Mouse (Mus musculus) ES-CJ7 (cell line): Measurements from ENCODE around the gene Cbx4.

Experiments used
- DNase-seq: peaks from one replicate; pipeline ENCODE4 v3.0.0; 2011; ENCODE audit warnings: low read depth, low spot score

The Cbx4 gene

DNA sequence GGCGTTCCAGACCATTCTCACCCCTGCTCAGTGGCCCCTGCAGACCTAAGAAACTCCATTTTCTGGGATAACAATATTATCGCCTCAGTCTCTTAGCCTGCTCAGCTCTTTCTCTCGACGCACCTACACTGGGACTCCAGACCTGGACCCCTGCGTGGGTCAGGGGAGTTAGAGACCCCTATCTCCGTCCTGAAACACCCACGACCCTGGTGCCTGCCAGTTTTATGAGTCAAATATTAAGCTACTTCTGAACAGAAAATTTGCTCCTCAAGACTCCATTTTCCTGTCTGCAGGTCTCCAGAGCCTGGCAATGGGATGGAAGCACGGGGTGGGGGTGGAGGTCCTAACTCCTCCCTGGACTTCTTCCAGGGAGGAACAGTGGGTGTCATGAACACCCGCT is 28.7 kb downstream of the Cbx4 start:
- DNase-seq: no peak

DNA sequence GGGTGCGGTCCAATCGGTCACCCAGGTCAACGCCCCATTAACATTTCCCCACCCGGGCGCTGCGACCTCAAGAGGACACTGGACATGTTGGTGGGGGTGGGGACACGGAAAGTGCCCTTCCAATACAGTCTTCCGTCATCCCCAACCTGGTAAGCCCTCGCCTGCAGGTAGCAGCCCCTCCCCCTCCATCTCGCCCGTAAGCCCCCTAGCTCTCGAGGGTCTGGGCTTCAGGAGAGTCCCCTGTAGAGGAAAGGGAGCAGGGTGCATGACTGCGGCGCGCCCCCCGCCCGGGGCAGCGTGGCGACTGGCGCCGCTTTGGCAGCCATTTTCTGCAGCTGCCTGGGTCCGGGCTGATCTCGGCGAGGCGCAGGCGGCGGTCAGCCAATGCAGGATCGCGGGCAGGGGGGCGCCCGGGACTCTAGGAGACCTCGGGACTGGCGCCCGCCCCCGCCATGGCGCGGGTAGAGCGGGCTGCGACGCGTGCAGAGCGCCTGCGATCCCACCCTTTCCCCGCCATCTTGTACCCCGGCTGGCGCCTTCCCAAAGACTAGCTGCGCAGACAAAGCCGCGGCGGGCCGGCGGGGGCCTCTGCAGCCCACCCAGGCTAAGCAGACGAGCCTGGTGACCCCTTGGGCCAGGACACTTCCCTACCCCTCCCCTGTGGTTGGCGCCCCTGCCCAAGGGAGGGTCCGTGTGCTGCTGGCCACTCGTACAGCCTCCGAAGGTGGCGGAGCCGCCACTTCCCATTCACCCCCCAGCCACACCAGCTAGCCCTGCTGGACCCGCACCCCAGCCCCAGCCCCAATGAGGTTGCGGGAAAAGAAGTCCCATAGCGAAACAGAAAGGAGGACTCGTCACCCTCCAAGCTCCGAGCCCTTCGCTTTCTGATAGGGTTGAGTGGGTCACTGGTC is 29.5 kb downstream of the Cbx4 start:
- DNase-seq: peak; percentile 66

DNA sequence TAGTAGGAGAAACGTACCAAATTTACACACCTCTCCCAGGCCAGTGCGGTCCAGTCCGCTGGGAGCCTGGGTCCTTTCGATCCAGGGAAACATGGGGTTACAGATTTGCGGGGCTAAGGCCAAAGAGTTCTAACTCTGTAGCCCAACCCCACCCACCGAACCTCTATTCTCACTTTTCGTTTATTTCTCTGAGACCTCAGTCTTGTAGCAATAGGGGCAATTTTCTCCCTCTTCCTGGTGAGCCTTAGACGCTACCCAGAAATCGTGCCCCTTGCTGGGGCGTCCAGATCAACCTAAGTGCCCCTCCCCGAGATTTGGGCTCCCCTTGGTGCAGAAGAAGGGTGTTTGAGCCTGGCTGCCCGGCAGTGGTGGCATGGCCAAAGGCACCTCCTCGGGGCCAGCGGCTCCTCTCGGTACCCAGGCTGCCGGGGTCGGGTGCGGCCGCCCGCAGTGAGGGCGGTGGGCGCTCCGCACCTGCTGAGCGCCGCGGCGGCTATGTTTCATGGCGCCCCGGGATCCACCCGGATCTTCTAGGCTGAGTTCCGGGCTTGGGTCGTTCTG is 30.4 kb downstream of the Cbx4 start:
- DNase-seq: no peak

DNA sequence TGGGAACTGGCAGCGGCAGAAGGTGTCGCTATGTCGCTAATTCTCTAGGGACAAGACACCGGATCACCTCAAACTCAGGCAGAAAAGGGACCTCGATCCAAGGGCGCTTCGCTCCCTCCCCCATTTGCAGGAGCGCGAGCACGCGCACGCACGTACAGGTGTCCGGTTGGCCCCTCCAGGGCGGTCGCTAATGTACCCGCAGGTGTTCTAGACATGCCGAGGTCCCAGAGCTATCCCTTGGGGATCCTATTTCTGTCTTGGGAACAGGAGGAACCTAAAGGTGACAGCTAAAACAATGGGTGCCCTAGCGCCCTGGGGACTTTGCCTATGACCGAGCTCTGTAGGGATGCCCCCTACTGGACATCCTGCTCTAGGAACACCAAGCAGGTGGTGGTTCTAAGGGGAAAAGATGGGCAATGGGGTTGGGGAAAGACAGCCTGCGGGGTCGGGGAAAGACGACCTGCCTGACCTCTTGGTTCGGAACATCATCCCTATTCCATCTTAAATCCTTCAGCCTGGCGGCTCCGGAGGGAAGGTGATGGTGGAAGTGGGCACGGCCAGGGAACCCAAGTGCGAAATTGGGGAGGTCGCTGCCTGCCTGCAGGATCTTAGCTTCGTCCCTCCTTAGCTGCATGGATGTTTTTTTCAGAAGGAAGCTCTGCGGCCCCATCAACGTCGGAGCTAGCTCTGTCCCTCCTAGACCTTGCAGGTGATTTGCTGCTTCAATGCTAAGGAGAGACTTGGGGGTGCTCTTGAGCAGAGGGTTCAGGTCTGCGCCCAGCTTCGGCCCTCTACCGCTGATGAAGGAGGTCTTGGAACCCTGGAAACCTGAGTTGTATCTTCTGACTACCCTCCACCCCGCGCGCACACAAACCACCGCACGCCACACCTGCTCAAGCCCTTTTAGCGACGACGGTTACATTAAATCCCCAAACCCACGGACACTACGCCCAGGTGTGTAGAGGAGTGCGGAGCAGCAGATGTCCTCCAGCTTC is 31.4 kb downstream of the Cbx4 start:
- DNase-seq: peak; percentile 65

DNA sequence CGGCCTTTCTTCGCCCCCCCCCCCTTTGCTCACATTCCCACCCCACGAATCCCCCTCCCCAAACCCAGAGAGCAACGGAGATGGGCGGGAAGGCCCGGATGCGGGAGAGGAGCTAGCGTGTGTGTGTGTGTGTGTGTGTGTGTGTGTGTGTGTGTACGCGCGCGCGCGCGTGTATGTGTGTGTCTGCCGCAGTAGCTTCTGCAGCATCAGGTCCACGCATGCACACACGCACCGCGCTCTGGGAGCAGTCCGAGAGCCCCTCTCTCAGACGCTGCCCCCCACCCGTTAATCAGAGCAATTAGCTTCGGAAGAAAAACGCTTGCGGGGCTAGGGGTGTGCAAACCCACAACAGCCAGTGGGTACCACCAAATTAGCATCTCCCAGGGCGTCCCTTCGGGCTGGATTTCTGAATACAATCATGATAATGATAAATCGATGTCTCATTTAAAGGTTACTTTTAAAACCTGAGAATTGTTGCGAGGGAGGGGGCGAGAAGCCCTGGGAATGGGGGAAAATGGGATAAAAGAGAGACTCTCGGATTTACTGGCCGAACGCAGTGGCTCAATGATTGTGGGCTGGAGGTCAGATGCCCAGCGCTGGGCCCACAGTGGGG is 32.2 kb downstream of the Cbx4 start:
- peak; percentile 42 for DNase-seq

DNA sequence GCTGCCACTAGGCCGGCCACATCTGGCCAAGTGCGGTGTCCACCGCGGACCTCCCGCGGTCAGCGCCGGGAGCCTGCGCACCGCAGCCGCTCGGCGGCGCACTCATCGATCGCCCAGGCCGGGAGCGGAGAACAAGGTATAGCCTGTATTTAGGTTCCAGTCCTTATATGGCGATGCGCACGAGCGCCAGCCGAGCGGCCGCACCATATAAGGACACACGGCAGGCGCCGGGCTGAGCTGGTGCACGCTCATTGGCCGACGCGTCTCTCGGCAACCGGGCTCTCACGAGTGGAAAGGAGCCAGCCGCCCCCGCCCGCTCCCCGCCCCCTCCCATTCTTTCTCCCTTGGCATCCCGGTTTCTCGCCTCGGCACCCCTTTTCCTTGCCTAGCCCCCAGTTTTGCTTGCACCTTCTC is 32.8 kb downstream of the Cbx4 start:
- peak; percentile 96 for DNase-seq

DNA sequence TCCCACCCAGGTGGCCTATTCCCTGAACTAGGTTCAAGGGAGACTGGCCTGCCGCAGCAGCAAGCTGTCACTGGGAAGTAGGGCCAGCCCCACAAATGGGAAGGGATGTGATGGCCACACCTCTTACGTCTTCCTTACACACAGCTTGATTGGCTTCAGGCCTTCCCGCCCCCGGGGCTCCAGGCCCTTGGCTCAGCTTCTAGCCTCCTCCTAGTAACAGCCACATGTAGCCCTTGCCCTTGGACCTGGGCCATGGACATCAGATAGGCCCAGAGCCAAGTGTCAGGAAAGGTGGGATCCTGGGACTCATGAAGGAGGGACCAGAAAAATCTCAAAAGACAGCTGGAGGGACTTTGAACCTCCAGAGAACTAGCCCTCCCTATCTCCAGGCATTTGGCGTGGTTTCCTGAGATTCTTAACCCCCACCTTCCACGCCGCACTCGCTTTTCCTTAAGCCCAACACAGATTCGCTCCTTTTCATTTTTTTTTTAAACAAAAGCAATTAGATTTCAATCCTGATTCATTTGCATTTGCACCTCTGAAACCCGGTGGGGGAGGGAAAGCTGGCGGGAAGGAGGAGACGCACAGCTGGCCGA is 33.3 kb downstream of the Cbx4 start:
- DNase-seq: peak; percentile 84

DNA sequence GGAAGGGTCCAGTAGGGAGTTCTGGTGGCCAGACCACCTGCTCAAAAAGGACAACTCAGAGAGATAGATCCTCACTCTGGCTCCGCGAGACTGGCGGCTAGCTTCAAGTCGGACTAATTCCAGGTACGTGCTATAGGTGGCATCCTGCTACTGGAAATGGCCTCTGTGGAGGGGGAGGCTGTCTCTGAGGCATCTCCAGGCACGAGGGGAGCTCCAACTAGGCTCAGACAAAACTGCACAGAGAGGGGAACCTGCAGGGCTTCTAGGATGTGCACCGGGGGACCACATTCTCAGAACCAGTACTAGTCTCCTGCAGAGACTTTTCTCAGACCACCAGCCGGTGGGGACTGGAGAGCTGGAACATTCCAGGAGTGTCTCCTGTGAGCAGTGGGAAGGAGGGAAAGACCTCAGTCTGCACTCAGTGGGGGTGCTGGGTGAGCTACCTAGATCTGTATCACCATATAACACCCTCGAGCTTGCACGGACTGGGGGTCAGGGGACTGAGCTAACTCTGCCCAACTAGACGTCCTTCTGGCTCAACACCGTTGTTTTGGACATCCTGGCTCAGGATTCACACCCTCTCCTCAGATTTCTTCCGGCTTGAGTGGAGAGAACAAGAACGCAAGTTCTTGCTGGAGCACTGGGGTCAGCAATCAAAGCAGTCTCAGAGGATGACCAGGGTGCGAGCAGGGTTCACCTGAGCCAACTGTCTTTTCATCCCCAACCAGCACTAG is 33.9 kb downstream of the Cbx4 start:
- DNase-seq: peak; percentile 73

DNA sequence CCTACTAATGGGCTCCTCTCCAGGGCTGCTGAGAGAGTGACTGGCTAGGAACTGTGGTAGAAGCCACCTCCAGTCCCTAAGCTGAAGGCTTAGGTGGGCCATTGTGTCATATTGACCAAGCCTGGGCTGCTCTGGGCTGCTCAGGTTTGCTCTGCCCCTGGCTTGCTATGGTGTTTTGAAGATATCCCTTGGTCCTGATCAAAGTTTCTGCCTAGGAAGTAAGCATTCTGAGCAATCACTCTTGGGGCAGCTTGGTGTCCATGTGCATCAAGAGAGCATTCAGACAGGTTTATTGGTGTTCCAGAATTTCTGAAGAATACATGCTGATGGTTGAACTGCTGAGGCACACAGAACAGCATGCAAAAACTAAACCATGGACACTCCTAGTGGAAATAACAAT is 34.6 kb downstream of the Cbx4 start:
- DNase-seq: no peak

DNA sequence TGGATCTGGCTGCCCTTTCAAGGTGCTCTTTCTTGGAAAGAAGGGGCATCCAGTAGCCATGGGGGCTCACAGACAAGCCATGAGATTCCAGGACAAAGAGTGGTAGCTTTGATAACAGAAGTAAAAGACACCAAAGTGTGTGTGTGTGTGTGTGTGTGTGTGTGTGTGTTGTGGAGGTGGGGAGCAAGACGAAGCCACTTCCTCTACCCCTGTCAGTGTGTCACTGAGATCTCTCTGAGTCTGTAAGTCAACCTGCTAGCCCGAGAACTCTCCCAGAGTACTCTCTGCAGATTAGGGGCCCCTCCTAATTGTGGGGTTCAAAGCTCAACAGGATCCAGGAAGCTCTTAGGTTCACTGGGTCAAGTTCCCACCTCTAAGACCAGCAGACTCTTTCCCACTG is 35.7 kb downstream of the Cbx4 start:
- DNase-seq: no peak

DNA sequence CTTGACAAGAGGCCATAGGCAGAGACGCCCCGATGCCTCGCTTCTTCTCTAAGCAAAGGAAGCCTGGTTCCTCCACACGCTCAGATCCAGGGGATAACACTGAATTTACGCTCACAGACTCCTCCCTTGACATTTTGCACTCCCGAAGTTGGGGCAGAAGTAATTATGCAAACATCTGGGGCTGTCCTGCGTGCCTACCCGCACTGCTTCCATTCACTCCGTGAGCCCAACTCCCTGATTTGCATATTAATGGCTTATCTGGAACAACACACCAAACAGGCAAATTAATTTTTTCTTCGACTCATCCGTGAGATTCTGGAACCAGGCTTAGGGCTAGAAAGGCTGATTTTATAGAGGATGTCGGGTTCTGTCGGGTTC is 37.9 kb downstream of the Cbx4 start:
- peak; percentile 74 for DNase-seq

DNA sequence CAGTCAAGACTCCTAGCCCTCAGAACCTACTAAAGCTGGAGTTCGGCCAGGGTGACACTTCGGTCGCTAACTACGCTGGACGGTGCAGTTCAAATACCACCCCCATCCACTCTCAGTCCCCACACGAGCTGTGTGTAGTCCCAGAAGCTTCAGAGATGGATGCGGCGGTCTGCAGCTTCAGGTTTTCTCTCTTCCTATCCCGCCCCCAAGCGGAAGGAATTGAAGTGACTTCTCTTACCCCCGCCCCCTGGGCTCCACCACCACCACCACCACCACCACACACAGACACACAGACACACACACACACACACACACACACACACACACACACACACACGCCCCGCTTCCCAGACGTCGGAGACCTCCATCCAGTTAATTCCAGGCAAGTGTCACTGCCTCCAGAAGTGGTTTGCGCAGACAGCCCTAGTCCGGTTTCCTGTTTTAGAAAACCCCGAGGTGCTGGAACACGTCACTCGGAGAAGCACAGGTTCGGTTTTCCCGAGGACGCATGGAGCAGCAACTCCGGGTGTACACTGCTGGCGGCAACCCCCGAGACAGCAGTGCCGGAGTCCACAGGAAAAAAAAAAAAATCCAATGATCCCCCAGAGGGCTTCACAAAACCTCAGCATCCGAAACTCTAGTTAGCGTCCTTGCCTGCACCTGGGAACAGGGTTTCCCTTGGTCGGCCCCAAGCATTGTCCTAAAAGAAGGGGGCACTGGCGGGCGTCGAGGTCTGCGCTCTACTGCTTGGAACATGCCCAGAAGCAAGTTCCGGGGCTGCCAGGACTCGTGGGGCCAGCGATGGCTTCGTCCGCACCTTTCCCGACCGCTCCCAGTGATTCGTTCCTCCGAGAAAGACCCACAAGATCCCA is 38.5 kb downstream of the Cbx4 start:
- peak; percentile 79 for DNase-seq

DNA sequence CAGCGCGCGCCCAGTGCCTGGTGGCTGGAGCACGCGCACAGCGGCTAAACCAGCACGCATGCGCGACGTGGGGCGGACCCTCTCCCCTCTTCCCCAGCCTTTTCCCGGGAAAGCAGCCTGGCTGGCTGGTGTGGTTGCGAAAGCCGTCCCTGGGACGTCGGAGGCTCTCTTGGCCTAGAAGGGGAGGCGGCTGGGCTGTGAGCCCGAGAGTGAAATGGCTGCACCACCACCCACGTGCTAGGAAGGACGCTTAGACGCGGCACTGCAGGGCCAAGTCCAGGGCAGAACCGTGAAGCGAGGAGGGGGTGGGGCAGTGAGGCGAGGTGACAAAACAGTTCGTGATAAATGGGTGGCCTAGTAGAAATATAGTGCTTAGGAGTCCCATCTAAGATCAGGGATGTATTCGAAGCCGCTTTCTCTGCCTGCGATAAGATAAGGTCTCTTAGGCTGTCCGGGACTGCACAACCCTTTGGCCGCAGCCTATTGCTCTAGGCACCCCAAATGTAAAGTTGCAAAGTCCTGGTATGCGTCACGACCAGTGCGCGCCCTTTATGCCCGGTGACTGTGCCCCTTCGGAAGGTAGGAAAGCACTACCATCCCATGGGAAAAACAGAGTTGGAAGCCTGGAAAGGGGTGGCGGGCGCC is 39.3 kb downstream of the Cbx4 start:
- DNase-seq: no peak

DNA sequence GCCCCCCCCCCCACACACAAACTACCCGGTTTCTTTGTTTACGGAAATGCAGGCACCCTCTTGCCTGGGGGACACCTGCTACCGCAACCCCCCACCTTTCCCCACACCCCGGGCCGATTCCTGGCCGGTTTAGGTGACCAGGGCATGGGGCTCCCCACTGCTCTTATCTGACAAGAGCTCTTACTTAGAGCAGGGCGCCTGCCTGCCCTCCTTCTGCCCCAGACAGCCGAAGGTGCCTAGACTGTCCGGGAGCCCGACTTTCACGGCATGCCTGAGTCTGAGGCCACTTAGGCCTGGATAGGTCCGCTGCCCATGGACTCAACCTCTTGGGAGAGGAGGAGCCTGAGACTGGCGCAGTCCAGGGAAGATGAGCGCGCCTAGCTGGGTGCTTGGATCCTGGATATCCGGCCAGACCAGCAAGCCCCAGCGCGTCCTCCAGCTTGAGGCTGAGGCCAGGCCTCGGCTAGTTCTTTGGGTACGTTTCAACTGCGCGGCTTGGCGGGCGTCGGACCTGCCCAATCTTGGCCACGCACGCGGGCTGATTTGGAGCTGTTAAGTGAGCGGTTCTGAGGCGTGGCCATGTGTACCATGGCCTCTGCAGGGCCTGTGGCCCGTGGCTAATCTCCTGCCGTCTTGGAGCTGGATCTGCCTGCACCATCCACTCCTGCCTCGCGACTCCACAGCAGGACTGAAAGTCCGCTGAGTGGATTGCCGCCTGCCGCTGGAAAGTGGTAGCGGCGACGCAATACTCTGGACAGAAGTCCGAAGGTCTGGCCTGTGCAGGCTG is 41.3 kb downstream of the Cbx4 start:
- no peak for DNase-seq

DNA sequence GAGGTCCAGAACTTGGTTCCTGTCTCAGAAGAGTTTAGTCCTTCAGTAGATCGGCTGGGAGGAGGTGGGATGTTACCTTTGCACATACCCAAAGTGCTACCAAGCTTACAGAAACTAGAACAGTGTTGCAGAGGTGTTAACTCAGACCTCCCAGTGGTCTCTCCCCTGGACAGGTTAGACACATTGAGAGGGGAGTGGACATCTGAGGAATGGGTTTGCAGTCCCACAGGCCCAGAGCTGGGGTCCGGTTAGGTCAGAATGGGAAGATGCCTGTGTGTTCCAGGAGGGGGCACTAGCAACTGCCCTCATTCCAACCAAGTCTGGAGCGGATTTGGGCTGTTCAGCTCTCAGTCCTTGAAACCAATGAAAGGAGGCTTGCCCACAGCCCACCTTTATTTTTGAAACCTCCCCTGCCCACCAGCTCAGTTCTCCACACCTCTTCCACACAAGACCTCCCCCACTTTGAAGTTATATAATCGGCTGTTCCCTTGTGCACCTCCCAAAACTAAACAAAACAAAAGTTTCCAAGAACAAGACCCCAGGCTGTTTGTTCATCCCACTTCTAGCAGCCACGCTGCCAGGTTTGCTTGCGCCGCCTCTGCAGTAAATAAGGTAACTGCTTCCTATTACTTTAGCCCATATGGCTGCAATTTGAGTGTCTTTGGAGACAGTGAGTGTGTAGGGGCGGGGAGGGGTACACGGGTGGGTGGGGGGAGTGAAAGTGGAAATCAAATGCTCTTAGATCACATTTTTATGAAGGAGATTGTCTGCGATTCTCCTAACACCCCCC is 42.1 kb downstream of the Cbx4 start:
- DNase-seq: peak; percentile 74

DNA sequence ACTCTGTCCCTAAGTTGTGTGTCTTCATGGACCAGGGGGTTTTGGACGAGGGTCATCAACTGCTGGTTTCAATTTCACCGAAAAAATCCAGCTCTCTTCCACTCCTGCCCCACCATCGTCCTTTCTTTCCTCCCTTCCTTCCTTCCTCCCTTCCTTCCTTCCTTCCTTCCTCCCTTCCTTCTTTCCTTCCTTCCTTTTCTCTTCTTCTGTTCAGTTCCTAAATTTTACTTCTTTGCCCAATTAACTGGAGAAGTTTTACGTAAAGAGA is 42.8 kb downstream of the Cbx4 start:
- no peak for DNase-seq

DNA sequence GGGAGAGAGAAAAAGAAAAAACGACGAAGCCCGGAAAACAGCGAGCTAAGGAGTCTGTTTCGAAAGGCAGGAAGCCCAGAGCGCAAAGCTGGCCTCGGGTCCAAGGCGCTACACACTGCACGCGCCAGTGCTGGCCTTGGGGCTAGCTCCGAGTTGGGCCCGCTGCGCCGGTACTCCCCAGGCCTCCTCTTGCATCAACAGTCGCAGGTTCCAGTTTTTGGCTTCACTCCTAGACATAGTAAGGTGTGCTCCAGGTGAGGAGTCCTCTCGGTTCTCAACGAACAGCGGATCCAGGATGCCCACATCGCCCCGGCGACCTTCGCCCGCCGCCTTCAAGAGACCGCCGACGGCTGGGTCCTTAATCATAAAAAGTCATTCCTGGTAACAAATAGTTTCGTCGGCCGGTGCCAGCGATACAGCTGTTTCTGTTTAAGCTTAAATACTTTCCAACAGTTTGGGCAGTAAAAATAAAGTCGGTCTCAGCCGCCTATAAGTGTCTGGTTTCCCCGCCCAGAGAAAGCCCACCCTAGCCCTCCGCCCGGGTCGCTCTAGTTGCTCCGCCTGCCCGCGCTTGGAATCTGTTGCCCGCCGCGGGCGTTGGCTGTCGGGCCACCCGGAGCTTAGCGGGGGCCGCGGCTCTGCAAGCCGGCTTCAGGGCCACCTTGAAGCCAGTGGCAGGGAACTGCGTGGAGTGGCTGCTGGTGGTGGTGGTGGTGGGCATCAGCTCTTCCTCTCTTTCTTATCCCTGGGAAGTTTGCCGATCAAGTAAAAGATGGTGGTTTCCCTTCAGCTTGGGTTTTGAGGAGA is 43.4 kb downstream of the Cbx4 start:
- DNase-seq: no peak
